Mouse (Mus musculus): ENCODE results near the gene Cog5. TPM values are rescaled to one million over a fixed set of nuclear protein-coding genes. Genes with fewer than 3 reads are reported as not detected.

The Cog5 gene
- polyA plus RNA-seq, 1 experiment from 2014 or later: 41.1 TPM

- H3K4me2 ChIP-seq (replicated peaks; ENCODE audit: low read depth, low read length): peak overlapping the region; percentile 66
- no peaks in the 10 kb centered on the region for H3K36me3 ChIP-seq (ENCODE audit: control insufficient read depth, insufficient read depth, low read length)
- WGBS: 7% methylated on average over 9 of the region's 9 CpGs
- 0 out of 2 replicates have a peak overlapping the region, but pooled peaks have one; percentile 12 for H3K9ac ChIP-seq (ENCODE audit: low read depth, low read length)
- no peaks in the 10 kb centered on the region for H3K9me3 ChIP-seq (ENCODE audit: control insufficient read depth, low read length)
- no peaks in the 10 kb centered on the region for H3K4me1 ChIP-seq (replicated peaks; ENCODE audit: control insufficient read depth, insufficient read depth, low read length)
- H3K4me3 ChIP-seq (ENCODE audit: low read depth, low read length): peak overlapping the region; percentile 32
- no peak for ATAC-seq (ENCODE audit: low FRiP score)
- no peak for DNase-seq (ENCODE audit: low spot score)
- H3K27ac ChIP-seq (ENCODE audit: low read depth, low read length): no peak overlapping the region
- no peaks in the 10 kb centered on the region for H3K27me3 ChIP-seq (ENCODE audit: control insufficient read depth, insufficient read depth, low read length)
Measured at GRCm38 (mm10) chr12:31950659-31951031, 296.0 kb downstream of the Cog5 start.

DNA sequence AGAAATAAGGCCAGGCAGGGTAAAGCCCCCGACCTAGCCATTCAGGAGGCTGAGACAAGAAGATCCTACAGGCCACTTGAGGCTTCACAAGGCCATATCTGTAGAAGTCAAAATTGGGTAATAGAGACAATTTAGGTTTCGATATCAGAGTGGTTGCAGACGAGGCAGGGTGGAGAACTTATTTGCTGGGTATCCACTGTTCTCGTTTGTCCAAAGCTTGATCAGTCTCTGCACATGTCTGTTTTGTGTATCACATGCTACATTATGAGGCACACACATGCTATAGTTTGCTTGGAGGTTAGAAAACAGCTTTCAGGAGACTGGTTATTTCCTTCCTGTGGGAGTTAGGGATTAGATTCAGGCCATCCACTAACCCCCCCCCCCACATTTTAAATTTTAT lies 301.2 kb downstream of the Cog5 start:
- Histone ChIP-seq H3K9ac (ENCODE audit: low read depth, low read length) (no peak overlapping the region), H3K4me2 (replicated peaks; ENCODE audit: low read depth, low read length) (no peak overlapping the region), H3K4me3 (ENCODE audit: low read depth, low read length) (no peak overlapping the region), H3K27me3 (ENCODE audit: control insufficient read depth, insufficient read depth, low read length) (no peaks in the 10 kb centered on the region), H3K9me3 (ENCODE audit: control insufficient read depth, low read length) (no peaks in the 10 kb centered on the region), H3K4me1 (replicated peaks; ENCODE audit: control insufficient read depth, insufficient read depth, low read length) (no peaks in the 10 kb centered on the region), H3K27ac (ENCODE audit: low read depth, low read length) (no peak overlapping the region), H3K36me3 (ENCODE audit: control insufficient read depth, insufficient read depth, low read length) (no peaks in the 10 kb centered on the region)
- 84% methylated on average over 4 of the region's 4 CpGs for WGBS
- DNase-seq (ENCODE audit: low spot score) (no peak), ATAC-seq (ENCODE audit: low FRiP score) (no peak)

- 86% methylated on average over 6 of the region's 6 CpGs for WGBS
- DNase-seq (ENCODE audit: low spot score) (no peak), ATAC-seq (ENCODE audit: low FRiP score) (no peak)
- H3K4me3 ChIP-seq (ENCODE audit: low read depth, low read length): no peak overlapping the region
- no peak overlapping the region for H3K4me2 ChIP-seq (replicated peaks; ENCODE audit: low read depth, low read length)
- H3K27me3 ChIP-seq (ENCODE audit: control insufficient read depth, insufficient read depth, low read length): no peaks in the 10 kb centered on the region
- no peaks in the 10 kb centered on the region for H3K9me3 ChIP-seq (ENCODE audit: control insufficient read depth, low read length)
- no peaks in the 10 kb centered on the region for H3K4me1 ChIP-seq (replicated peaks; ENCODE audit: control insufficient read depth, insufficient read depth, low read length)
- no peaks in the 10 kb centered on the region for H3K36me3 ChIP-seq (ENCODE audit: control insufficient read depth, insufficient read depth, low read length)
- H3K9ac ChIP-seq (ENCODE audit: low read depth, low read length): no peak overlapping the region
- no peak overlapping the region for H3K27ac ChIP-seq (ENCODE audit: low read depth, low read length)
Measured at GRCm38 (mm10) chr12:31964074-31964473, 309.4 kb downstream of the Cog5 start.

DNA sequence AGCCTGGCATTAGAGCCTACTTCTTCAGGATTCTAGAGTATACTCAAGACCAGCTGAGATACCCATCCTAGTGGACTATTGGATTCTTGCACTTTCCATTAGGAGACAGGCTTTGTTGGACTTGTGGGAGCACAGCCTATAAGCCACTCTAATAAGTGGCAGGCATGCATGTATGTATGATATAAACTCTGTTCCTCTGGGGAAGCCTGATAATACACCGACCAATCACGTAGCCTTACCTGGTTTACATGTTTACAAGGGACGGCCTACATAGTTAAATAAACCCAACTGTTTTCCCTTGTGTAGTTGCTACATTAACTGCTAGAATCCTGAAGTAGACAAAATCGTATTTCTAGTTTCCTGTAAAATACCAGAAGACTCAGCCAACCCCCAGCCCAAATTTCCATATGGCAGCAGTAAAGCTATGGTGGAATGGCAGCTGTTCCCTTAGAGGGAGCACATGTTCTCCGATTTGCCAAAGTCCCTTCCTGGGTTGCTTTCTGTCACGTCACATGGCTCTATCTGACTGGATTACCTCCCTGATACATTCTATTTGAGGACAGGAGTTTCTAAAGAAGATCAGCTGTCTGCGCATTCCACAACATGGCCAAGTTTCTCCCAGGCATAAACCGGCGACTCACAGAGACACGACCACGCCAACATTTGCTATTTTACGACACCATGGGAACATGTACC lies 311.0 kb downstream of the Cog5 start:
- no peak overlapping the region for H3K4me2 ChIP-seq (replicated peaks; ENCODE audit: low read depth, low read length)
- H3K4me1 ChIP-seq (replicated peaks; ENCODE audit: control insufficient read depth, insufficient read depth, low read length): no peaks in the 10 kb centered on the region
- H3K9me3 ChIP-seq (ENCODE audit: control insufficient read depth, low read length): no peaks in the 10 kb centered on the region
- H3K36me3 ChIP-seq (ENCODE audit: control insufficient read depth, insufficient read depth, low read length): no peaks in the 10 kb centered on the region
- ATAC-seq (ENCODE audit: low FRiP score) (no peak), DNase-seq (ENCODE audit: low spot score) (no peak)
- H3K4me3 ChIP-seq (ENCODE audit: low read depth, low read length): no peak overlapping the region
- no peak overlapping the region for H3K9ac ChIP-seq (ENCODE audit: low read depth, low read length)
- WGBS: 94% methylated on average over 12 of the region's 12 CpGs
- H3K27me3 ChIP-seq (ENCODE audit: control insufficient read depth, insufficient read depth, low read length): no peaks in the 10 kb centered on the region
- H3K27ac ChIP-seq (ENCODE audit: low read depth, low read length): no peak overlapping the region

GRCm38 (mm10) chr12:31966405-31966804 lies 311.7 kb downstream of the Cog5 start:
- ATAC-seq (ENCODE audit: low FRiP score) (no peak), DNase-seq (ENCODE audit: low spot score) (no peak)
- WGBS: 79% methylated on average over 4 of the region's 4 CpGs

DNA sequence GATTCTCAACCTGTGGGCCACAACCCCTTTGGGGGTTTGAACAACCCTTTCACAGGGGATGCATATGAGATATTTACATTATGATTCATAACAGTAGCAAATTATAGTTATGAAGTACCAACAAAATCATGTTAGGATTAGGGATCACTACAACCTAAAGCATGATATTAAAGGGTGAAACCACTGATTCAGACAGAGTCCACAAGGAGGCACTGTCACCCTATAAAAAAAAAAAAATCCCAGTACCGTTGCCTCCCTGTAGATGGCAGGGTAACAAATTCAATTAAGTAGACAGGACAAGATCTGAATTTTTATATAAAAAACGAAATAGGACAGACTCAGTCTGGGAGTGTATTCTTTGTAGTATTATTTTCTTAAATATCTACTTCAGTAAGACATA lies 312.9 kb downstream of the Cog5 start:
- DNase-seq (ENCODE audit: low spot score): peak; percentile 72
- H3K9me3 ChIP-seq (ENCODE audit: control insufficient read depth, low read length): no peaks in the 10 kb centered on the region
- H3K4me3 ChIP-seq (ENCODE audit: low read depth, low read length): no peak overlapping the region
- WGBS: 14% methylated on average over 2 of the region's 2 CpGs
- H3K27me3 ChIP-seq (ENCODE audit: control insufficient read depth, insufficient read depth, low read length): no peaks in the 10 kb centered on the region
- no peak overlapping the region for H3K27ac ChIP-seq (ENCODE audit: low read depth, low read length)
- no peak overlapping the region for H3K4me2 ChIP-seq (replicated peaks; ENCODE audit: low read depth, low read length)
- peak; percentile 49; the same call in 1 of the 2 replicates for ATAC-seq (ENCODE audit: low FRiP score)
- no peaks in the 10 kb centered on the region for H3K36me3 ChIP-seq (ENCODE audit: control insufficient read depth, insufficient read depth, low read length)
- H3K9ac ChIP-seq (ENCODE audit: low read depth, low read length): no peak overlapping the region
- H3K4me1 ChIP-seq (replicated peaks; ENCODE audit: control insufficient read depth, insufficient read depth, low read length): no peaks in the 10 kb centered on the region

More at GRCm38 (mm10) chr12:31966405-31966804, 311.7 kb downstream of the Cog5 start:
- no peaks in the 10 kb centered on the region for H3K4me1 ChIP-seq (replicated peaks; ENCODE audit: control insufficient read depth, insufficient read depth, low read length)
- H3K4me2 ChIP-seq (replicated peaks; ENCODE audit: low read depth, low read length): no peak overlapping the region
- no peak overlapping the region for H3K27ac ChIP-seq (ENCODE audit: low read depth, low read length)
- no peak overlapping the region for H3K9ac ChIP-seq (ENCODE audit: low read depth, low read length)
- no peaks in the 10 kb centered on the region for H3K27me3 ChIP-seq (ENCODE audit: control insufficient read depth, insufficient read depth, low read length)
- H3K9me3 ChIP-seq (ENCODE audit: control insufficient read depth, low read length): no peaks in the 10 kb centered on the region
- no peak overlapping the region for H3K4me3 ChIP-seq (ENCODE audit: low read depth, low read length)
- H3K36me3 ChIP-seq (ENCODE audit: control insufficient read depth, insufficient read depth, low read length): no peaks in the 10 kb centered on the region

GRCm38 (mm10) chr12:31969111-31969510 lies 314.4 kb downstream of the Cog5 start:
- WGBS: 32% methylated on average over 1 of the region's 1 CpGs
- DNase-seq (ENCODE audit: low spot score) (no peak), ATAC-seq (ENCODE audit: low FRiP score) (no peak)
- Histone ChIP-seq H3K9ac (ENCODE audit: low read depth, low read length) (no peak overlapping the region), H3K27me3 (ENCODE audit: control insufficient read depth, insufficient read depth, low read length) (no peaks in the 10 kb centered on the region), H3K4me3 (ENCODE audit: low read depth, low read length) (no peak overlapping the region), H3K4me2 (replicated peaks; ENCODE audit: low read depth, low read length) (no peak overlapping the region), H3K4me1 (replicated peaks; ENCODE audit: control insufficient read depth, insufficient read depth, low read length) (no peaks in the 10 kb centered on the region), H3K27ac (ENCODE audit: low read depth, low read length) (no peak overlapping the region), H3K36me3 (ENCODE audit: control insufficient read depth, insufficient read depth, low read length) (no peaks in the 10 kb centered on the region), H3K9me3 (ENCODE audit: control insufficient read depth, low read length) (no peaks in the 10 kb centered on the region)

DNA sequence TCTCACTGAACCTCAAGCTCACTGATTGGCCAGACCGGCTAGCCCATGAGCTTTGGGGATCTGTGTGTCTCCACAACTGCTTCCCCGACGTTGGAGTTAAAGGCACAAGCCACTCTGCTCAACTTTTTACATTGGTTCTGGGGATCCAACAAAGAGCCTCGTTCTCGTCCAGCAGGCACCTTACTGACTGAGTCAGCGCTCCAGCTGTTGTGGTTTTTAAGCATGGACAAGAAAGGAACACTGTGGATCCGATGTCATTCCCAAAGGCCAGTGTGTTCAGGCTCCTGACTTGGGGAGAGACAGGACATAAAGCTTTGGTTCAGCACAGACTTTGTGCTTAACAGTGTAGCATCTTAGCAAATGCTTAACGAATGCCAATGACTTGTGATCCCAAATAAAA lies 316.9 kb downstream of the Cog5 start:
- Histone ChIP-seq H3K9me3 (ENCODE audit: control insufficient read depth, low read length) (no peaks in the 10 kb centered on the region), H3K27ac (ENCODE audit: low read depth, low read length) (no peak overlapping the region), H3K36me3 (ENCODE audit: control insufficient read depth, insufficient read depth, low read length) (no peaks in the 10 kb centered on the region), H3K9ac (ENCODE audit: low read depth, low read length) (no peak overlapping the region), H3K4me1 (replicated peaks; ENCODE audit: control insufficient read depth, insufficient read depth, low read length) (no peaks in the 10 kb centered on the region), H3K27me3 (ENCODE audit: control insufficient read depth, insufficient read depth, low read length) (no peaks in the 10 kb centered on the region), H3K4me2 (replicated peaks; ENCODE audit: low read depth, low read length) (no peak overlapping the region), H3K4me3 (ENCODE audit: low read depth, low read length) (no peak overlapping the region)
- WGBS: 86% methylated on average over 8 of the region's 8 CpGs
- no peak for ATAC-seq (ENCODE audit: low FRiP score)
- no peak for DNase-seq (ENCODE audit: low spot score)

GRCm38 (mm10) chr12:31973473-31974172 lies 319.0 kb downstream of the Cog5 start:
- Histone ChIP-seq H3K4me1 (replicated peaks; ENCODE audit: control insufficient read depth, insufficient read depth, low read length) (no peaks in the 10 kb centered on the region), H3K4me3 (ENCODE audit: low read depth, low read length) (no peak overlapping the region), H3K27ac (ENCODE audit: low read depth, low read length) (no peak overlapping the region), H3K36me3 (ENCODE audit: control insufficient read depth, insufficient read depth, low read length) (no peaks in the 10 kb centered on the region), H3K9ac (ENCODE audit: low read depth, low read length) (no peak overlapping the region), H3K4me2 (replicated peaks; ENCODE audit: low read depth, low read length) (no peak overlapping the region), H3K9me3 (ENCODE audit: control insufficient read depth, low read length) (no peaks in the 10 kb centered on the region), H3K27me3 (ENCODE audit: control insufficient read depth, insufficient read depth, low read length) (no peaks in the 10 kb centered on the region)
- ATAC-seq (ENCODE audit: low FRiP score): peak; percentile 70
- peak; percentile 23 for DNase-seq (ENCODE audit: low spot score)
- WGBS: 79% methylated on average over 13 of the region's 13 CpGs
